Mouse (Mus musculus): Measurements from ENCODE around the gene Snrpa.
A peak's percentile ranks its signal among the peaks of the same experiment; 100 is the strongest.

GRCm38 (mm10) chr7:27228281-27228821, 32.3 kb upstream of the Snrpa start, which contains the start of gene Itpkc:
- TF ChIP-seq CTCF (IDR thresholded peaks at IDR 0.05; ENCODE audit: borderline replicate concordance, extremely low read depth, insufficient read depth, insufficient read length) (no peak), POLR2A (IDR thresholded peaks at IDR 0.05; ENCODE audit: borderline replicate concordance, extremely low read depth, insufficient read depth, insufficient read length, poor library complexity, severe bottlenecking) (peak; percentile 37; the same call in 1 of the 2 replicates)
